Mouse (Mus musculus) MEL (cell line): ENCODE measurements around the gene Hes3. TPM values are rescaled to one million over a fixed set of nuclear protein-coding genes. Genes with fewer than 3 reads are reported as not detected.

ENCODE experiments used
- DNase-seq: peaks from one replicate; pipeline ENCODE4 v3.0.0; 2011; ENCODE audit warnings: low read depth, low spot score
- H3K27ac ChIP-seq: 2 replicates; pipeline ENCODE4 v1.5.1; 2012; ENCODE audit warnings: low read depth, mild to moderate bottlenecking, control low read depth, low read length, moderate library complexity; ENCODE audit not compliant: control insufficient read depth
- H3K27me3 ChIP-seq, 2 experiments: fragments of 150-350 bp in 1 of 2; sonication (generic) in 1 of 2; 2 replicates each; pipeline ENCODE4 v1.6.1; 2012; ENCODE audit warnings: low read length in 2 of 2, mild to moderate bottlenecking in 2 of 2, improper control_type of control experiment in 1 of 2, moderate library complexity in 1 of 2; ENCODE audit not compliant: insufficient read depth in 2 of 2, control insufficient read depth in 1 of 2
- H3K36me3 ChIP-seq, 2 experiments: 2 replicates each; pipeline ENCODE4 v1.6.1; 2012 to 2014; ENCODE audit warnings: low read length in 2 of 2, improper control_type of control experiment in 1 of 2, inconsistent platforms in 1 of 2, mild to moderate bottlenecking in 1 of 2; ENCODE audit not compliant: insufficient read depth in 2 of 2, control insufficient read depth in 1 of 2
- H3K4me1 ChIP-seq, 2 experiments: fragments of 150-350 bp in 1 of 2; sonication (generic) in 1 of 2; 2 replicates each; pipeline ENCODE4 v1.6.1; 2012; ENCODE audit warnings: low read length in 2 of 2, improper control_type of control experiment in 1 of 2, mild to moderate bottlenecking in 1 of 2; ENCODE audit not compliant: insufficient read depth in 2 of 2, control insufficient read depth in 1 of 2
- H3K4me3 ChIP-seq, 2 experiments: fragments of 150-350 bp in 1 of 2; sonication (generic) in 1 of 2; 2 replicates each; pipeline ENCODE4 v1.5.1; 2012; ENCODE audit warnings: low read depth in 2 of 2, low read length in 2 of 2, mild to moderate bottlenecking in 2 of 2, moderate library complexity in 2 of 2, control low read depth in 1 of 2, improper control_type of control experiment in 1 of 2; ENCODE audit not compliant: control insufficient read depth in 1 of 2, insufficient read depth in 1 of 2
- H3K79me2 ChIP-seq: 2 replicates; pipeline ENCODE4 v1.6.1; 2012; ENCODE audit warnings: mild to moderate bottlenecking, low read length, moderate library complexity; ENCODE audit not compliant: control insufficient read depth, poor library complexity, insufficient read depth
- H3K9ac ChIP-seq: 2 replicates; pipeline ENCODE4 v1.6.1; 2012; ENCODE audit warnings: low read depth, mild to moderate bottlenecking, control low read depth, low read length, moderate library complexity; ENCODE audit not compliant: control insufficient read depth, poor library complexity, severe bottlenecking
- H3K9me3 ChIP-seq: fragments of 150-350 bp; sonication (generic); replicated peaks from 2 replicates; pipeline ENCODE4 v1.6.1; 2012; ENCODE audit warnings: mild to moderate bottlenecking, low read length, improper control_type of control experiment, moderate library complexity; ENCODE audit not compliant: insufficient read depth
- CHD1 ChIP-seq: IDR thresholded peaks from 2 replicates; pipeline ENCODE4 v1.6.1; 2012; ENCODE audit warnings: low read depth, mild to moderate bottlenecking, inconsistent platforms, low read length, improper control_type of control experiment
- E2F4 ChIP-seq: IDR thresholded peaks from 2 replicates; pipeline ENCODE4 v1.6.1; 2011; ENCODE audit warnings: low read depth, low read length, improper control_type of control experiment, borderline replicate concordance
- ELF1 ChIP-seq: IDR thresholded peaks from 2 replicates; pipeline ENCODE4 v1.6.1; 2014; ENCODE audit warnings: low read depth, mild to moderate bottlenecking, inconsistent platforms, low read length, improper control_type of control experiment, moderate library complexity
- JUND ChIP-seq: IDR thresholded peaks from 2 replicates; pipeline ENCODE4 v1.6.1; 2011; ENCODE audit warnings: low read depth, mild to moderate bottlenecking, improper control_type of control experiment, low read length
- KAT2A ChIP-seq: conservative IDR thresholded peaks from 2 replicates; pipeline ENCODE4 v1.6.1; 2012; ENCODE audit warnings: low read depth, low read length, improper control_type of control experiment, inconsistent platforms
- MAX ChIP-seq: IDR thresholded peaks from 2 replicates; pipeline ENCODE4 v1.6.1; 2011; ENCODE audit warnings: low read length, improper control_type of control experiment
- MEF2A ChIP-seq: IDR thresholded peaks from 2 replicates; pipeline ENCODE4 v1.6.1; 2014; ENCODE audit warnings: low read depth, mild to moderate bottlenecking, inconsistent platforms, low read length, improper control_type of control experiment; ENCODE audit not compliant: poor library complexity, insufficient replicate concordance, severe bottlenecking; ENCODE audit errors: extremely low read depth
- MXI1 ChIP-seq: IDR thresholded peaks from 2 replicates; pipeline ENCODE4 v1.6.1; 2011; ENCODE audit warnings: mild to moderate bottlenecking, low read depth, low read length, improper control_type of control experiment
- MYB ChIP-seq: IDR thresholded peaks from 2 replicates; pipeline ENCODE4 v1.6.1; 2011; ENCODE audit warnings: mild to moderate bottlenecking, low read depth, low read length, improper control_type of control experiment
- NELFE ChIP-seq: IDR thresholded peaks from 2 replicates; pipeline ENCODE4 v1.6.1; 2011; ENCODE audit warnings: low read depth, low read length, improper control_type of control experiment
- POLR2AphosphoS5 ChIP-seq: IDR thresholded peaks from 2 replicates; pipeline ENCODE4 v1.6.1; 2012; ENCODE audit warnings: low read depth, borderline replicate concordance, mild to moderate bottlenecking, inconsistent platforms, low read length, moderate library complexity, mixed read lengths
- SIN3A ChIP-seq: IDR thresholded peaks from 2 replicates; pipeline ENCODE4 v1.6.1; 2012; ENCODE audit warnings: low read length, improper control_type of control experiment, inconsistent platforms
- TAL1 ChIP-seq: IDR thresholded peaks from 2 replicates; pipeline ENCODE4 v1.6.1; 2012; ENCODE audit warnings: mild to moderate bottlenecking, inconsistent platforms, low read length, moderate library complexity, mixed read lengths
- TBP ChIP-seq: IDR thresholded peaks from 2 replicates; pipeline ENCODE4 v1.8.0; 2011; ENCODE audit warnings: low read depth, low read length, improper control_type of control experiment
- TCF12 ChIP-seq: IDR thresholded peaks from 2 replicates; pipeline ENCODE4 v1.6.1; 2014; ENCODE audit warnings: low read depth, mild to moderate bottlenecking, inconsistent platforms, low read length, improper control_type of control experiment, moderate library complexity
- UBTF ChIP-seq: IDR thresholded peaks from 2 replicates; pipeline ENCODE4 v1.6.1; 2012; ENCODE audit warnings: low read depth, mild to moderate bottlenecking, inconsistent platforms, low read length, improper control_type of control experiment, moderate library complexity, borderline replicate concordance; ENCODE audit not compliant: insufficient read depth
- USF1 ChIP-seq: IDR thresholded peaks from 2 replicates; pipeline ENCODE4 v1.6.1; 2014; ENCODE audit warnings: low read depth, mild to moderate bottlenecking, inconsistent platforms, low read length, improper control_type of control experiment, moderate library complexity
- USF2 ChIP-seq, 2 experiments: IDR thresholded peaks; 2 replicates each; pipeline ENCODE4 v1.6.1; 2011 to 2012; ENCODE audit warnings: improper control_type of control experiment in 2 of 2, low read length in 2 of 2, borderline replicate concordance in 1 of 2, inconsistent platforms in 1 of 2, low read depth in 1 of 2, mild to moderate bottlenecking in 1 of 2; ENCODE audit not compliant: insufficient read depth in 1 of 2
- ZNF384 ChIP-seq: IDR thresholded peaks from 2 replicates; pipeline ENCODE4 v1.6.1; 2012; ENCODE audit warnings: low read depth, mild to moderate bottlenecking, inconsistent platforms, low read length, improper control_type of control experiment
- polyA plus RNA-seq, 2 experiments: library from polyadenylated mRNA; stranded (reverse) in 1 of 2; unstranded in 1 of 2; fragments of >175 nt in 1 of 2; fragments of >200 nt in 1 of 2; gene quantifications; 2 replicates each; pipeline versions ENCODE4 v1.2.1 to v1.2.4; 2012; ENCODE audit warnings: low replicate concordance in 2 of 2, low read depth in 1 of 2; ENCODE audit not compliant: insufficient read length in 2 of 2, insufficient read depth in 1 of 2, missing spikeins in 1 of 2
- total RNA-seq: library from RNA; depleted of rRNA; stranded (reverse); fragments of 300-350 nt; gene quantifications from 2 replicates; pipeline ENCODE4 v1.2.3, GENCODE M21; 2012

The Hes3 gene
- total and polyA plus RNA-seq, 3 experiments = 0.04 TPM; not detected in 2

- no peaks in the 10 kb centered on the region for H3K36me3 ChIP-seq
- H3K4me1 ChIP-seq = no peaks in the 10 kb centered on the region
- DNase-seq = no peak
- H3K79me2 ChIP-seq = no peaks in the 10 kb centered on the region
- no peaks in the 10 kb centered on the region for H3K9me3 ChIP-seq
- no peak overlapping the region for H3K4me3 ChIP-seq
- H3K9ac ChIP-seq = no peak overlapping the region
- H3K27ac ChIP-seq = no peak overlapping the region
- no peaks in the 10 kb centered on the region for H3K27me3 ChIP-seq
- no peak for TF ChIP-seq JUND
- no peak for TF ChIP-seq MAX
- TF ChIP-seq TCF12 = no peak
- no peak for TF ChIP-seq ZNF384
- no peak for TF ChIP-seq E2F4
- TF ChIP-seq TAL1 = no peak
- TF ChIP-seq KAT2A = no peak
- TF ChIP-seq ELF1 = no peak
- no peak for TF ChIP-seq USF2 (IDR thresholded peaks at IDR 0.05; ENCODE audit: borderline replicate concordance in 1 of 2, insufficient read depth in 1 of 2, low read depth in 1 of 2, low read length in 2 of 2)
- no peak for TF ChIP-seq NELFE
- no peak for TF ChIP-seq TBP
- TF ChIP-seq SIN3A = no peak
- TF ChIP-seq, all 39 proteins: peak for 0
Measured at GRCm38 (mm10) chr4:152264177-152264530, 27.3 kb downstream of the Hes3 start.

- DNase-seq = no peak
- no peaks in the 10 kb centered on the region for H3K36me3 ChIP-seq
Measured at GRCm38 (mm10) chr4:152263512-152264176, 27.8 kb downstream of the Hes3 start.

GRCm38 (mm10) chr4:152263089-152263488 lies 28.4 kb downstream of the Hes3 start:
- no peak overlapping the region for H3K27ac ChIP-seq
- H3K27me3 ChIP-seq = no peaks in the 10 kb centered on the region
- H3K4me1 ChIP-seq = no peaks in the 10 kb centered on the region
- no peaks in the 10 kb centered on the region for H3K36me3 ChIP-seq
- no peak for TF ChIP-seq SIN3A
- TF ChIP-seq, all 39 proteins: peak for 0
- H3K4me3 ChIP-seq = no peak overlapping the region
- H3K9ac ChIP-seq = no peak overlapping the region
- no peaks in the 10 kb centered on the region for H3K79me2 ChIP-seq
- H3K9me3 ChIP-seq = no peaks in the 10 kb centered on the region
- peak; percentile 23 for DNase-seq

More at GRCm38 (mm10) chr4:152263512-152264176, 27.8 kb downstream of the Hes3 start:
- H3K9ac ChIP-seq = no peak overlapping the region
- TF ChIP-seq USF1 = no peak
- no peak for TF ChIP-seq UBTF
- TF ChIP-seq TAL1 = no peak
- TF ChIP-seq MXI1 = no peak
- no peak for TF ChIP-seq CHD1
- no peak for TF ChIP-seq MEF2A
- no peak for TF ChIP-seq POLR2AphosphoS5
- no peak for TF ChIP-seq MYB
- TF ChIP-seq, all 39 proteins: peak for 0
- H3K79me2 ChIP-seq = no peaks in the 10 kb centered on the region
- no peak overlapping the region for H3K4me3 ChIP-seq
- H3K27me3 ChIP-seq = no peaks in the 10 kb centered on the region
- no peaks in the 10 kb centered on the region for H3K4me1 ChIP-seq
- no peaks in the 10 kb centered on the region for H3K9me3 ChIP-seq
- no peak overlapping the region for H3K27ac ChIP-seq
